Mouse (Mus musculus): ENCODE results near the gene Vmn2r101. TPM values are rescaled to one million over a fixed set of nuclear protein-coding genes. Genes with fewer than 3 reads are reported as not detected.

Vmn2r101 gene
- total RNA-seq (2023): not detected in 2 replicates

DNA sequence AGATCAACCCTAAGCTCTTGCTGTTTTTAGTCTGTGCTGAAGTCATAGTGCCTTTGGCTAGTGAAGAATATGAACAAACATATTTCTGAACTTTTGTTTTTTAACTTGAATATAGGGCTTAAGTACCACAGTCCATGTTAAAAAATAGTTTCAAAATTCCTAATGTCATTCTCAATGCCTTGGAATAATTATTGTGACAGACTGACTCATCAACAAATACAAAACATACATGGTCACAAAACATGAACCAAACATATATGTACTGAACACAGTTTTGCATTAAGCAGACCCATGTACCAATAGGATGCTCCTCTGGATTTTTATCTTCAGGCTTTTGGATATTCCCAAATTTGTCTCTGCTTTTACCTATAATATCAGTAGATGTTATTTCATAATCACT is at the start of gene Vmn2r101:
Gene Vmn2r101, plus strand, starts transcription at position 301 of the 400 bp plus-strand sequence.

DNA sequence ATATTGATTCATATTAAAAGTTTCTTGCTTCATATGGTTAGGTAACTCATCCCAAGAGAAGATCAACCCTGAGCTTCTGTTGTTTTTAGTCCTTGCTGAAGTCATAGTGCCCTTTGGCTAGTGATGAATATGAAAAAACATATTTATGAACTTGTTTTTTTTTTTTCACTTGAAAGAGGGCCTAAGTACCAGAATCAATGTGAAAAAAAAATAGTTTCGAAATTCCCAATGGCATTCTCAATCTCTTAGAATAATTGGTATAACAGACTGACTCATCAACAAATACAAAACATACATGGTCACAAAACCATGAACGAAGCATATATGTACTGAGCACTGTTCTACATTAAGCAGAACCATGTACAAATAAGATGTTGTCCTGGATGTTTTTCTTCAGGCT is 83.0 kb downstream of the Vmn2r101 start, which contains the start of gene Vmn2r102:
Gene Vmn2r102, plus strand, starts transcription at position 301 of the 400 bp plus-strand sequence.

Other genes starting within 250 kb of the Vmn2r101 start
- gene Vmn2r99, start 215.3 kb upstream of the Vmn2r101 start, total RNA-seq (2023): not detected in 2 replicates
- not detected in 2 replicates for gene Vmn2r100, start 72.5 kb upstream of the Vmn2r101 start, total RNA-seq (2023)
- gene Vmn2r102, start 83.1 kb downstream of the Vmn2r101 start, total RNA-seq (2023): not detected in 2 replicates
- not detected in 2 replicates for gene Vmn2r103, start 196.1 kb downstream of the Vmn2r101 start, total RNA-seq (2023)